9 mouse cellular contexts compared by ENCODE assay signal in genomic region chr14:102510387-102510786, GRCm38 (mm10).
DNase-seq lines count a peak whose midpoint lies in the region; ATAC-seq and TF ChIP-seq lines count a peak whose summit lies in the region.
"Had no signal": no experiment of that assay in that cellular context is flagged by ENCODE, and none has a peak within 500 bp of the region (broad histone marks: within the 10 kb centered on the region; RNA-seq: fewer than 3 reads in every experiment).

No protein-coding gene starts in this region.

- WGBS in forebrain, embryonic 15.5 days: 31% methylated on average over 4 of the region's 4 CpGs
- 26% methylated on average over 4 of the region's 4 CpGs for WGBS in liver, postnatal 0 days (ENCODE audit: insufficient replicate concordance)

- no peaks in the 10 kb centered on the region for H3K36me3 ChIP-seq in forebrain, embryonic 15.5 days
- H3K36me3 ChIP-seq in liver, postnatal 0 days (replicated peaks; ENCODE audit: insufficient read depth, low read length): no peaks in the 10 kb centered on the region
- H3K36me3 ChIP-seq: neural tube, embryonic 13.5 days had no signal

- no peaks in the 10 kb centered on the region for H3K4me1 ChIP-seq in forebrain, embryonic 15.5 days
- H3K4me1 ChIP-seq in liver, postnatal 0 days (ENCODE audit: insufficient read depth): no peaks in the 10 kb centered on the region
- H3K4me1 ChIP-seq: neural tube, embryonic 13.5 days had no signal

- no peak overlapping the region for H3K27ac ChIP-seq in forebrain, embryonic 15.5 days (replicated peaks)
- H3K27ac ChIP-seq in liver, postnatal 0 days (ENCODE audit: low read depth): no peak overlapping the region
- H3K27ac ChIP-seq: neural tube, embryonic 13.5 days had no signal

- no peak overlapping the region for H3K4me3 ChIP-seq in forebrain, embryonic 15.5 days
- H3K4me3 ChIP-seq in liver, postnatal 0 days (ENCODE audit: low read depth, low read length): no peak overlapping the region
- H3K4me3 ChIP-seq: neural tube, embryonic 13.5 days had no signal

- no peak overlapping the region for H3K4me2 ChIP-seq in forebrain, embryonic 15.5 days (replicated peaks)
- no peak overlapping the region for H3K4me2 ChIP-seq in liver, postnatal 0 days (ENCODE audit: low read depth, low read length)
- H3K4me2 ChIP-seq: neural tube, embryonic 13.5 days had no signal

- DNase-seq in right cerebral cortex, adult 18-20 months: peak; percentile 53
- no peak for DNase-seq in right cerebral cortex, postnatal 25 days
- peak; percentile 30 for DNase-seq in c-Kit-positive CD71-negative TER-119-negative erythroid progenitor cells, embryonic 14.5 days (ENCODE audit: low read depth)
- DNase-seq in kidney, postnatal 14 days: peak; percentile 72
- DNase-seq in liver, postnatal 0 days: peak; percentile 71
- DNase-seq in retina, embryonic 14.5 days (ENCODE audit: low spot score): peak; percentile 74
- DNase-seq in urinary bladder, postnatal 36 days (ENCODE audit: low spot score in 2 of 2): peak; percentile 37 to 49

- no peaks in the 10 kb centered on the region for H3K9me3 ChIP-seq in forebrain, embryonic 15.5 days
- H3K9me3 ChIP-seq in liver, postnatal 0 days (ENCODE audit: low read length): no peaks in the 10 kb centered on the region
- H3K9me3 ChIP-seq: neural tube, embryonic 13.5 days had no signal

- no peak for TF ChIP-seq EP300 in liver, postnatal 0 days (IDR thresholded peaks at IDR 0.05; ENCODE audit: low read depth)

- H3K27me3 ChIP-seq in forebrain, embryonic 15.5 days: no peaks in the 10 kb centered on the region
- no peaks in the 10 kb centered on the region for H3K27me3 ChIP-seq in liver, postnatal 0 days (ENCODE audit: insufficient read depth, low read length)
- H3K27me3 ChIP-seq: neural tube, embryonic 13.5 days had no signal

- peak; percentile 38; the same call in 1 of the 2 replicates for ATAC-seq in forebrain, embryonic 15.5 days (replicated peaks)
- ATAC-seq in liver, postnatal 0 days: no peak

- H3K9ac ChIP-seq in forebrain, embryonic 15.5 days (replicated peaks): no peak overlapping the region
- no peak overlapping the region for H3K9ac ChIP-seq in liver, postnatal 0 days (replicated peaks)
- H3K9ac ChIP-seq: neural tube, embryonic 13.5 days had no signal

- peak; percentile 83 for TF ChIP-seq CTCF in liver, postnatal 0 days (IDR thresholded peaks at IDR 0.05; ENCODE audit: low read depth)
